Comparison of ENCODE assay signal across 17 mouse cellular contexts in the genomic region with DNA sequence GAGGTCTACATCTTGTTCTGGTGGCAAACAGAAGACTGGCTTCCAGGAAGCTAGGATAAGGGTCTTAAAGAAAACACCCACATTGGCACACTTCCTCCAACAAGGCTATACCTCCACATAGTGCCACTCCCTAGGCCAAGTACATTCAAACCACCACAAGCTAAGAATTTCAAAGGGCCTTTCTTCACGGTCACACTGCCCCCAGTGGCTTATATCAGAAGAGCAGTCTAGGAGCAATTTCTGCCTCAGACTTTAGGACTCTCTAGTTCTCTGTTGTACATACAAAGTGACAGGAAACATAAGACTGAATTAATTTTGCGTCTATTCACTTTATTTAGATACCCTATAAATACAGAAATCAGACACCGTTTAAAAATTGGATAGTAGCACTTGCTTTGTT.
A peak's percentile ranks its signal among the peaks of the same experiment; 100 is the strongest.
DNase-seq lines count a peak whose midpoint lies in the region; ATAC-seq and TF ChIP-seq lines count a peak whose summit lies in the region.
"Had no signal": no experiment of that assay in that cellular context is flagged by ENCODE, and none has a peak within 500 bp of the region (broad histone marks: within the 10 kb centered on the region; RNA-seq: fewer than 3 reads in every experiment).

No protein-coding gene starts in this region.

- 80% methylated on average over 3 of the region's 3 CpGs for whole genome bisulfite sequencing in embryonic facial prominence, embryonic 11.5 days
- WGBS in embryonic facial prominence, embryonic 10.5 days, result 82% methylated on average over 3 of the region's 3 CpGs
- WGBS in liver, embryonic 14.5 days (ENCODE audit: insufficient replicate concordance), result 50% methylated on average over 3 of the region's 3 CpGs
- 72% methylated on average over 3 of the region's 3 CpGs for WGBS in liver, embryonic 11.5 days
- WGBS in heart, embryonic 10.5 days, result 72% methylated on average over 3 of the region's 3 CpGs

- no peak overlapping the region for H3K27ac ChIP-seq in embryonic facial prominence, embryonic 11.5 days (replicated peaks; ENCODE audit: low read depth, low read length)
- no peak overlapping the region for H3K27ac ChIP-seq in embryonic facial prominence, embryonic 10.5 days (replicated peaks)
- H3K27ac ChIP-seq in liver, embryonic 14.5 days, result no peak overlapping the region
- H3K27ac ChIP-seq in liver, embryonic 11.5 days (ENCODE audit: low read depth, low read length), result no peak overlapping the region
- no peak overlapping the region for H3K27ac ChIP-seq in heart, embryonic 10.5 days
- H3K27ac ChIP-seq: heart, embryonic 15.5 days had no signal

- H3K27me3 ChIP-seq in embryonic facial prominence, embryonic 11.5 days (ENCODE audit: control insufficient read depth, insufficient read depth, low read length), result no peaks in the 10 kb centered on the region
- H3K27me3 ChIP-seq in embryonic facial prominence, embryonic 10.5 days (replicated peaks; ENCODE audit: low read depth, poor library complexity, severe bottlenecking), result no peaks in the 10 kb centered on the region
- no peaks in the 10 kb centered on the region for H3K27me3 ChIP-seq in liver, embryonic 14.5 days (ENCODE audit: control insufficient read depth, insufficient read depth, low read length)
- H3K27me3 ChIP-seq in liver, embryonic 11.5 days (replicated peaks; ENCODE audit: control insufficient read depth, insufficient read depth, low read length), result no peaks in the 10 kb centered on the region
- no peaks in the 10 kb centered on the region for H3K27me3 ChIP-seq in E14TG2a.4 (ENCODE audit: insufficient read depth, low read length)
- no peaks in the 10 kb centered on the region for H3K27me3 ChIP-seq in heart, embryonic 10.5 days (ENCODE audit: insufficient read depth, poor library complexity, severe bottlenecking)
- H3K27me3 ChIP-seq: heart, embryonic 15.5 days had no signal

- 0 out of 2 replicates have a peak, but pooled peaks have one; percentile 9 for TF ChIP-seq CTCF in liver, embryonic 14.5 days (IDR thresholded peaks at IDR 0.05; ENCODE audit: low read depth)
- peak; percentile 48 for TF ChIP-seq CTCF in E14TG2a.4 (conservative IDR thresholded peaks at IDR 0.05; ENCODE audit: low read length)
- peak; percentile 14; the same call in 1 of the 2 replicates for TF ChIP-seq CTCF in brain, embryonic 14.5 days (IDR thresholded peaks at IDR 0.05; ENCODE audit: borderline replicate concordance, extremely low read depth, insufficient read depth, insufficient read length)

- ATAC-seq in embryonic facial prominence, embryonic 11.5 days (replicated peaks; ENCODE audit: insufficient number of reproducible peaks, low FRiP score, low TSS enrichment, low read depth), result no peak
- no peak for ATAC-seq in liver, embryonic 14.5 days (ENCODE audit: insufficient read depth)
- no peak for ATAC-seq in liver, embryonic 11.5 days (replicated peaks; ENCODE audit: low FRiP score)

- no peaks in the 10 kb centered on the region for H3K4me1 ChIP-seq in embryonic facial prominence, embryonic 11.5 days (ENCODE audit: control insufficient read depth, insufficient read depth, low read length)
- no peaks in the 10 kb centered on the region for H3K4me1 ChIP-seq in embryonic facial prominence, embryonic 10.5 days
- H3K4me1 ChIP-seq in liver, embryonic 14.5 days (replicated peaks; ENCODE audit: control insufficient read depth in 2 of 2, insufficient read depth in 2 of 2, low read length in 1 of 2), result no peaks in the 10 kb centered on the region
- no peaks in the 10 kb centered on the region for H3K4me1 ChIP-seq in liver, embryonic 11.5 days (replicated peaks; ENCODE audit: control insufficient read depth, insufficient read depth, low read length)
- H3K4me1 ChIP-seq in E14TG2a.4 (replicated peaks; ENCODE audit: low read depth, low read length), result no peaks in the 10 kb centered on the region
- no peaks in the 10 kb centered on the region for H3K4me1 ChIP-seq in heart, embryonic 10.5 days
- H3K4me1 ChIP-seq: heart, embryonic 15.5 days had no signal

- no peak overlapping the region for H3K9ac ChIP-seq in embryonic facial prominence, embryonic 11.5 days (replicated peaks; ENCODE audit: low read length)
- no peak overlapping the region for H3K9ac ChIP-seq in liver, embryonic 14.5 days (replicated peaks)
- no peak overlapping the region for H3K9ac ChIP-seq in liver, embryonic 11.5 days (ENCODE audit: low read depth, low read length)
- H3K9ac ChIP-seq: heart, embryonic 15.5 days had no signal

- peak; percentile 1 for DNase-seq in embryonic facial prominence, embryonic 11.5 days (ENCODE audit: low spot score)
- DNase-seq in embryonic facial prominence, embryonic 10.5 days (ENCODE audit: low spot score), result no peak
- no peak for DNase-seq in liver, embryonic 14.5 days (ENCODE audit: low read depth in 3 of 3, low spot score in 3 of 3)
- DNase-seq in liver, embryonic 11.5 days (ENCODE audit: low spot score), result no peak
- no peak for DNase-seq in brain, embryonic 14.5 days (ENCODE audit: low read depth)
- DNase-seq in spleen, postnatal 36 days (ENCODE audit: low spot score in 2 of 2), result no peak
- DNase-seq in heart, embryonic 10.5 days (ENCODE audit: low spot score), result no peak
- DNase-seq: adrenal gland, postnatal 10 days; cerebellum, adult 8-10 months; heart, adult 18-20 months; kidney, adult 18-20 months; kidney, postnatal 36 days; layer of hippocampus, postnatal 36 days; left cerebral cortex, postnatal 4 days; lung, postnatal 10 days had no signal

- H3K9me3 ChIP-seq in embryonic facial prominence, embryonic 11.5 days (replicated peaks; ENCODE audit: control insufficient read depth, low read length), result no peaks in the 10 kb centered on the region
- no peaks in the 10 kb centered on the region for H3K9me3 ChIP-seq in embryonic facial prominence, embryonic 10.5 days
- no peaks in the 10 kb centered on the region for H3K9me3 ChIP-seq in liver, embryonic 14.5 days (ENCODE audit: control insufficient read depth, low read length)
- no peaks in the 10 kb centered on the region for H3K9me3 ChIP-seq in liver, embryonic 11.5 days (ENCODE audit: control insufficient read depth, low read length)
- peaks cover 4% of the 10 kb centered on the region; the same call in 1 of the 2 replicates for H3K9me3 ChIP-seq in E14TG2a.4 (ENCODE audit: low read length)
- H3K9me3 ChIP-seq in heart, embryonic 10.5 days, result no peaks in the 10 kb centered on the region
- H3K9me3 ChIP-seq: heart, embryonic 15.5 days had no signal

- TF ChIP-seq EP300 in liver, embryonic 14.5 days (IDR thresholded peaks at IDR 0.05; ENCODE audit: low read depth), result no peak

- TF ChIP-seq POLR2A in brain, embryonic 14.5 days (IDR thresholded peaks at IDR 0.05; ENCODE audit: borderline replicate concordance, extremely low read depth, insufficient read depth, insufficient read length, poor library complexity, severe bottlenecking), result no peak

- H3K4me2 ChIP-seq in embryonic facial prominence, embryonic 11.5 days (ENCODE audit: low read depth, low read length), result no peak overlapping the region
- no peak overlapping the region for H3K4me2 ChIP-seq in liver, embryonic 14.5 days (ENCODE audit: low read depth)
- no peak overlapping the region for H3K4me2 ChIP-seq in liver, embryonic 11.5 days
- H3K4me2 ChIP-seq: heart, embryonic 15.5 days had no signal

- H3K36me3 ChIP-seq in embryonic facial prominence, embryonic 11.5 days (replicated peaks; ENCODE audit: control insufficient read depth, insufficient read depth, low read depth, low read length), result no peaks in the 10 kb centered on the region
- H3K36me3 ChIP-seq in embryonic facial prominence, embryonic 10.5 days (replicated peaks), result no peaks in the 10 kb centered on the region
- H3K36me3 ChIP-seq in liver, embryonic 14.5 days (replicated peaks; ENCODE audit: control insufficient read depth, insufficient read depth, low read depth), result no peaks in the 10 kb centered on the region
- H3K36me3 ChIP-seq in liver, embryonic 11.5 days (ENCODE audit: control insufficient read depth, insufficient read depth, low read length), result no peaks in the 10 kb centered on the region
- H3K36me3 ChIP-seq in E14TG2a.4 (ENCODE audit: insufficient read depth, low read length), result no peaks in the 10 kb centered on the region
- no peaks in the 10 kb centered on the region for H3K36me3 ChIP-seq in heart, embryonic 10.5 days
- H3K36me3 ChIP-seq: heart, embryonic 15.5 days had no signal

- no peak overlapping the region for H3K4me3 ChIP-seq in embryonic facial prominence, embryonic 11.5 days (ENCODE audit: low read depth, low read length)
- H3K4me3 ChIP-seq in embryonic facial prominence, embryonic 10.5 days, result no peak overlapping the region
- H3K4me3 ChIP-seq in liver, embryonic 14.5 days (ENCODE audit: insufficient read depth in 1 of 2, low read depth in 2 of 2, low read length in 2 of 2), result no peak overlapping the region
- no peak overlapping the region for H3K4me3 ChIP-seq in liver, embryonic 11.5 days (ENCODE audit: low read depth, low read length)
- no peak overlapping the region for H3K4me3 ChIP-seq in E14TG2a.4 (replicated peaks; ENCODE audit: low read length)
- H3K4me3 ChIP-seq in heart, embryonic 10.5 days, result no peak overlapping the region
- H3K4me3 ChIP-seq: heart, embryonic 15.5 days had no signal
